Mouse (Mus musculus): Measurements from ENCODE around the gene Actr10. TPM values are rescaled to one million over a fixed set of nuclear protein-coding genes. Genes with fewer than 3 reads are reported as not detected.

Actr10 gene
- total and polyA plus RNA-seq, 3 experiments: 5.3 to 126 (median 113) TPM

GRCm38 (mm10) chr12:70969485-70970184 lies 32.0 kb downstream of the Actr10 start:
- DNase-seq (ENCODE audit: low spot score): peak; percentile 43
- no peak for TF ChIP-seq POLR2AphosphoS5 (IDR thresholded peaks at IDR 0.05; ENCODE audit: insufficient replicate concordance, low read depth, low read length)
- peak; percentile 68 for TF ChIP-seq CTCF (IDR thresholded peaks at IDR 0.05; ENCODE audit: low read depth, low read length)
- no peaks in the 10 kb centered on the region for H3K36me3 ChIP-seq (replicated peaks)
- H3K4me1 ChIP-seq (ENCODE audit: insufficient read depth, low read depth, low read length): peaks cover 27% of the 10 kb centered on the region
- peak overlapping the region; percentile 44 for H3K4me3 ChIP-seq (ENCODE audit: low read depth, low read length)
- ATAC-seq (ENCODE audit: extremely low read depth, insufficient number of reproducible peaks, low FRiP score, poor library complexity, severe bottlenecking): peak; percentile 30
- no peaks in the 10 kb centered on the region for H3K9me3 ChIP-seq (replicated peaks)
- no peaks in the 10 kb centered on the region for H3K27me3 ChIP-seq (ENCODE audit: insufficient read depth, low read length)

DNA sequence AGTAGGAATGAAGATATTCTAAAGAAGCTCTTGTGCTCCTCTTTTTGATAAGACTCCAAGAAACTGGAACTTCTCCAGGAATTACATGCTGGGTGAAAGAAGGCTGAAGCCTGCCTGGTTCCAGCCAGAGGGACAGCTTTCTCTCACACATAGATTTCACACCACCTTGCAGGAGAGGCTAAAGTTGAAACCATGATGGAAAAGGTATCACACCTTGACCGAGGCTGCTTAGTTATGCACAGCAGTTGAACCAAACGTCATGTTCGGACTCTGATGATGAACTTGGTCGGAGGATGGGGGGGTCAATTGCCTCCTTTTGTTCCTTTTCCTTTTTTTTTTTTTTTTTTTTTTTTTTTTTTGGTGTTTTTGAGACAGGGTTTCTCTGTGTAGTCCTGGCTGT lies 36.2 kb downstream of the Actr10 start:
- Histone ChIP-seq H3K4me3 (ENCODE audit: low read depth, low read length) (peak overlapping the region; percentile 91; the same call in 1 of the 2 replicates), H3K4me1 (ENCODE audit: insufficient read depth, low read depth, low read length) (peaks cover 33% of the 10 kb centered on the region), H3K9me3 (replicated peaks) (no peaks in the 10 kb centered on the region), H3K27me3 (ENCODE audit: insufficient read depth, low read length) (no peaks in the 10 kb centered on the region), H3K36me3 (replicated peaks) (peaks cover 16% of the 10 kb centered on the region)
- no peak for TF ChIP-seq TAL1 (conservative IDR thresholded peaks at IDR 0.05; ENCODE audit: low read depth, low read length)
- TF ChIP-seq GATA1 (IDR thresholded peaks at IDR 0.05; ENCODE audit: borderline replicate concordance, low read length): no peak
- no peak for TF ChIP-seq CTCF (IDR thresholded peaks at IDR 0.05; ENCODE audit: low read depth, low read length)
- no peak for TF ChIP-seq GATA2 (IDR thresholded peaks at IDR 0.05; ENCODE audit: borderline replicate concordance, low read depth, low read length)
- no peak for TF ChIP-seq POLR2AphosphoS5 (IDR thresholded peaks at IDR 0.05; ENCODE audit: insufficient replicate concordance, low read depth, low read length)
- ATAC-seq (ENCODE audit: extremely low read depth, insufficient number of reproducible peaks, low FRiP score, poor library complexity, severe bottlenecking): no peak
- DNase-seq (ENCODE audit: low spot score): no peak

DNA sequence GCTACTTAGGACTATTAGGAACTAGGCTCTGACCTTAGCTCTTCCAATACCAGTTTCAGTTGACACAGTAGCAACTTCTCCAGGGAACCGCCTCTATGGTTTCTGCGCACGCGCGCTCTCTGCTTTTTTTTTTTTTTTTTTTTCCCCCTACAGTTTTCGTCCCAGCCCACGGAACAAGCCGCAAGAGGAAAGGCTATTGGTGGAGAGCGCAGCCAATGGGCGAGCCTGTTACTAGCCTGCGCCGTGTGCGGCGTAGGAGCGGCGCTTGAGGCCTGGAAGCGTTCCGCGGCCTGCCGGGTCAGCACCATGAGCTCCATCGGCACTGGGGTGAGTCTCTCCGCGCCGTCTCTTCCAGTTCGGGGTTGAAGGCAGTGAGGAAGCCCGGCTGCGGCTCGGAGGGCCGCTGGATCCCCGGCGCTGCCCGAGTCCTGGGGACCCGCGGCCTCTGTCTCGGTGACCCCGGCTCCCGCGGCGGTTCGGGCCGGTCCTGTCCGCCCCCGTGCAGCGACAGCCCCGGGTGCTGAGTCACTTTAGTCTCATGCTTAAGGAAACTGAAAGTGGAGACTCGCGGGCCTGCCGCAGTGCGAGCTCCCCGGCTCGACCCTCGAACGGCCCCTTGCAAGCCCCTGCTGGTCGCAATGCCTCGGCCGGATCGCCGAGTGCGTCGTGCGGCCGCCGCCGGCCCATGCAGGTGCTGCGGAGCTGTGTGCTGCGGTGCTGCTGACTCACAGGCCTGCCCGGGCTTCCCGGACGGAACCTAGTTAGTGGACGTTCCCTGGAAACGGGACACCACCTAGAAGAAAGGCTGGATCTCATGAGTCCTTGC lies 37.0 kb downstream of the Actr10 start, which contains the start of gene Psma3:
Gene Psma3, plus strand, starts transcription at position 181 of the 826 bp plus-strand sequence.
- Histone ChIP-seq H3K9me3 (replicated peaks) (no peaks in the 10 kb centered on the region), H3K27me3 (ENCODE audit: insufficient read depth, low read length) (no peaks in the 10 kb centered on the region), H3K4me1 (ENCODE audit: insufficient read depth, low read depth, low read length) (peaks cover 36% of the 10 kb centered on the region), H3K4me3 (ENCODE audit: low read depth, low read length) (peak within 1 kb of the TSS; percentile 91), H3K36me3 (replicated peaks) (peaks cover 25% of the 10 kb centered on the region)
- DNase-seq (ENCODE audit: low spot score): peak; percentile 92
- ATAC-seq (ENCODE audit: extremely low read depth, insufficient number of reproducible peaks, low FRiP score, poor library complexity, severe bottlenecking): peak; percentile 97
- TF ChIP-seq GATA2 (IDR thresholded peaks at IDR 0.05; ENCODE audit: borderline replicate concordance, low read depth, low read length) (no peak), CTCF (IDR thresholded peaks at IDR 0.05; ENCODE audit: low read depth, low read length) (no peak), GATA1 (IDR thresholded peaks at IDR 0.05; ENCODE audit: borderline replicate concordance, low read length) (no peak), TAL1 (conservative IDR thresholded peaks at IDR 0.05; ENCODE audit: low read depth, low read length) (no peak), POLR2AphosphoS5 (IDR thresholded peaks at IDR 0.05; ENCODE audit: insufficient replicate concordance, low read depth, low read length) (no peak)

DNA sequence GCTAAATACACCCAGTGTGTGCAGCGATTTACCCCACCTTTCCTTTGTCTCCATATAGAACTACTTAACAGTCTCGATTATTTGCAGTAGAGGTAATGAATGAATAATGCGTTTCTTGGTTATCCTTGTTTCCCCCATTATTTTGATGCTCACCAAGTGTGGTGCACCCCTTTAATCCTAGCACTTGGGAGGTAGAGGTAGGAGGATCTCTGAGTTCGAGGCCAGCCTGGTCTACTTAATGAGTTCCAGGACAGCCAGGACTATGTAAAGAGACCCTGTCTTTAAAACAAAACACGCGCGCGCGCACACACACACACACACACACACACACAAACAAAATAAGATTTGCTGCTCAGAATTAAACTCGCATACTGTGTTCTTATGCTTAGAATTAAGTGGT lies 37.7 kb downstream of the Actr10 start:
- ATAC-seq (ENCODE audit: extremely low read depth, insufficient number of reproducible peaks, low FRiP score, poor library complexity, severe bottlenecking) (no peak), DNase-seq (ENCODE audit: low spot score) (no peak)
- no peaks in the 10 kb centered on the region for H3K9me3 ChIP-seq (replicated peaks)
- peaks cover 32% of the 10 kb centered on the region for H3K4me1 ChIP-seq (ENCODE audit: insufficient read depth, low read depth, low read length)
- H3K4me3 ChIP-seq (ENCODE audit: low read depth, low read length): peak overlapping the region; percentile 91
- H3K36me3 ChIP-seq (replicated peaks): peaks cover 31% of the 10 kb centered on the region
- TF ChIP-seq GATA1 (IDR thresholded peaks at IDR 0.05; ENCODE audit: borderline replicate concordance, low read length): no peak
- no peak for TF ChIP-seq CTCF (IDR thresholded peaks at IDR 0.05; ENCODE audit: low read depth, low read length)
- TF ChIP-seq TAL1 (conservative IDR thresholded peaks at IDR 0.05; ENCODE audit: low read depth, low read length): no peak
- no peak for TF ChIP-seq POLR2AphosphoS5 (IDR thresholded peaks at IDR 0.05; ENCODE audit: insufficient replicate concordance, low read depth, low read length)
- TF ChIP-seq GATA2 (IDR thresholded peaks at IDR 0.05; ENCODE audit: borderline replicate concordance, low read depth, low read length): no peak
- H3K27me3 ChIP-seq (ENCODE audit: insufficient read depth, low read length): no peaks in the 10 kb centered on the region

- H3K27me3 ChIP-seq (ENCODE audit: insufficient read depth, low read length): no peaks in the 10 kb centered on the region
- H3K4me3 ChIP-seq (ENCODE audit: low read depth, low read length): peak overlapping the region; percentile 91
- TF ChIP-seq CTCF (IDR thresholded peaks at IDR 0.05; ENCODE audit: low read depth, low read length) (no peak), POLR2AphosphoS5 (IDR thresholded peaks at IDR 0.05; ENCODE audit: insufficient replicate concordance, low read depth, low read length) (no peak), GATA2 (IDR thresholded peaks at IDR 0.05; ENCODE audit: borderline replicate concordance, low read depth, low read length) (no peak), GATA1 (IDR thresholded peaks at IDR 0.05; ENCODE audit: borderline replicate concordance, low read length) (no peak), TAL1 (conservative IDR thresholded peaks at IDR 0.05; ENCODE audit: low read depth, low read length) (no peak)
- ATAC-seq (ENCODE audit: extremely low read depth, insufficient number of reproducible peaks, low FRiP score, poor library complexity, severe bottlenecking) (no peak), DNase-seq (ENCODE audit: low spot score) (no peak)
- H3K9me3 ChIP-seq (replicated peaks): no peaks in the 10 kb centered on the region
- H3K4me1 ChIP-seq (ENCODE audit: insufficient read depth, low read depth, low read length): peaks cover 32% of the 10 kb centered on the region
- peaks cover 35% of the 10 kb centered on the region for H3K36me3 ChIP-seq (replicated peaks)
These were observed 38.2 kb downstream of the Actr10 start for GRCm38 (mm10) chr12:70975891-70976290.

DNA sequence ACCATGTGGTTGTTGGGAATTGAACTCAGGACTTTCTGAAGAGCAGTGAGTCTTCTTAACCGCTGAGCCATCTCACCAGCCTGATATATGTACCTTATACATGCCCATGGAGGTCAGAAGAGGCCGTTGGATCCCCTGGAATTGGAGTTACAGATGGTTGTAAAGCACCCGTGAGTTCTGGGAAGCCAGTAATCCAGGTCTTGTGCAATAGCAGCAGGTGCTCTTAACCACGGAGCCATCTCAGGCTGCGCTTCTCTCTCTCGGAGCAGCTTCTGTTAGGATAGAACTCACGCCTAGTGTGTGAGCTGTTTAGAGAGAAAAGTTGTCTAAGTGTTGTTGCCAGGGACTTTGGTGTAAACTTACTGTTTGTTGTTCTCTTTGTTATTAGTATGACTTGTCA lies 40.7 kb downstream of the Actr10 start:
- peaks cover 56% of the 10 kb centered on the region for H3K36me3 ChIP-seq (replicated peaks)
- ATAC-seq (ENCODE audit: extremely low read depth, insufficient number of reproducible peaks, low FRiP score, poor library complexity, severe bottlenecking): no peak
- TF ChIP-seq CTCF (IDR thresholded peaks at IDR 0.05; ENCODE audit: low read depth, low read length): no peak
- TF ChIP-seq TAL1 (conservative IDR thresholded peaks at IDR 0.05; ENCODE audit: low read depth, low read length): no peak
- no peak for TF ChIP-seq GATA1 (IDR thresholded peaks at IDR 0.05; ENCODE audit: borderline replicate concordance, low read length)
- TF ChIP-seq GATA2 (IDR thresholded peaks at IDR 0.05; ENCODE audit: borderline replicate concordance, low read depth, low read length): no peak
- no peak for TF ChIP-seq POLR2AphosphoS5 (IDR thresholded peaks at IDR 0.05; ENCODE audit: insufficient replicate concordance, low read depth, low read length)

More for the DNA sequence above, 40.7 kb downstream of the Actr10 start:
- Histone ChIP-seq H3K9me3 (replicated peaks) (no peaks in the 10 kb centered on the region), H3K4me1 (ENCODE audit: insufficient read depth, low read depth, low read length) (peaks cover 35% of the 10 kb centered on the region), H3K4me3 (ENCODE audit: low read depth, low read length) (no peak overlapping the region), H3K27me3 (ENCODE audit: insufficient read depth, low read length) (no peaks in the 10 kb centered on the region)
- DNase-seq (ENCODE audit: low spot score): no peak
